Mouse (Mus musculus) CD4-positive, CD25-positive, alpha-beta regulatory T cell (primary cell): Measurements from ENCODE around the gene Fcgbp. TPM values are rescaled to one million over a fixed set of nuclear protein-coding genes. Genes with fewer than 3 reads are reported as not detected.

Experiments
- polyA plus RNA-seq: library from polyadenylated mRNA; unstranded; fragments of 100-300 nt; shearing (Covaris generic); gene quantifications from one replicate; pipeline ENCODE4 v1.2.1, GENCODE M21; 2017

Fcgbp gene
- 0.04 TPM for polyA plus RNA-seq

DNA sequence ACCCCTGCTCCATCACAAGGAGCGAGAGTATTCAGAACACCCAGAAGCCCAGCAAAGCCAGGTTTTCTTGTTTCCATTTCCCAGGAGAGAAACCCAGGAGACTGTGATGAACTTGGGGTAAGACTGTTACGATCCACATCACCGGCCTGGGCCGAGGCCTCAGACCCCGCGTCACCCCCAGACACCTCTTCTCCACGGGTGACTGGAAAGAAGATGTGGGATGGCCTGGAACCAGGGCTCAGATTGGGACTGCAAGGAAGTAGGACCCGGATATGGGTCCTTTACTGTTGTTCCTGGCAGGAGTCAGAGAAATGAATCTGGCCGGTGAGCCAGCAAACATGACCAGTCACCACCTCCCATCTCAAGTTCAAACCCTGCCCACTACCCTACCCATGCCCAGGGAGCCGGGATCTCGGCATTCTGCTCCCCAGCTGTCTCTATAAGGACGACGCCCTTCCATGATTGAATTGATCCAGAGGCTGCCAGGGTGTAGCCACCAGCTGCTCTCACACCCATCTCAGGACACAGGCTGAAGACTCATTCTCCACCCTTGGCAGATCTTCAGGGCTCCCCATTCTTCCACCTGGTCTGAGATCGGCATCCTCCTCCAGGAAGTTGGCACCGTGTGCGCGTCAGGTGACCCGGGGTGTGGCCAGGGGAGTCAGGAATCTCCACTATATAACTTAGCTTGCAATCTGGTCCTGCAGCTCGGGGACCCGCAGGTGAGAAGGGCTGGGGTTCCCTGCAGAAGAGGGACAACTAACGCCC is at the start of gene Fcgbp:
Fcgbp (plus strand) TSS at position 706 of the 768 bp plus-strand sequence.

DNA sequence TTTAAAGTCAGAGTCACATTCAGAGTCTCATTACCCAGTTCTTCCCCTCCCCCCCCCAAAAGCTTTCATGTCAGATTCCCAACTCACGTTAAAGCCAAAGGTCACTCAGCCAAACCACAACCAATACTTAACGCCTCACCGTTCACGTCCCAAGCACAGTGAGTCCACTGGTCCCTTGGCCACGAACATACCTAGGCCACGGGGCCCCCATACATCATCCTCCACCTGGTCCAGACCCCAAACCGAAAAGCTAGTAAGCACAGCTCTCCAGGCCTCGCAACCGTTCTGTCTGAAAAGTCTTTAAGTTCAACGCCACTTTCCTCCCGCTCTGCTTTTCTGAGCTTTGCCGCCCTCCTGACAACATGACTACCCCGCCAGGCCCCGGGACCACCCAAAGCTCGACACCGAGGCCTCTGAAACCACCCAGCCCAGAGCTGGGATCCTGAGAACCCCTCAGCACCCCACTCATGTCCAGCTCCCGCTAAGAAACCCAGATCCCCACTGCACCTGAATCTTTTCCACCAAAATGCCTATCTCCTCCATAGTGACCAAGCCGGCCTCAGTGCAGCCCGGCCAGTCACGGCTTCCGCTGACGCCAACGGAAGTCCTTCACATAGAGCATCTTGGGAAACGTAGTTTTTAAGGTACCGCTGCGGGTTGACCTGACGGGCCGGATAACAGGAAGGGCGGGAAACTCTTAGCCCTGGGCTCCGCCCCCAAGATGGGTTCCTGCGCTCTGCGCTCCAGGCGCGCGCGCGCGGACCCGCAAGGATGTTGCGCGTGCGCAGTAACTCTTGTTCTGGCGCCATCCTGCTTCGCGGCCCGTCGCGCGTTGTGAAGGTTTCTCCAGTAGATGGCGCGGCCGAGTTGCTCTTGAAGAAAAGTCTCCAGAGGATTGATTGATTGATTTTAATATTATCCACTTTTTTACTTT is 21.3 kb upstream of the Fcgbp start, which contains the start of gene Psmc4:
Psmc4 (minus strand) TSS at position 626 of the 934 bp plus-strand sequence.

DNA sequence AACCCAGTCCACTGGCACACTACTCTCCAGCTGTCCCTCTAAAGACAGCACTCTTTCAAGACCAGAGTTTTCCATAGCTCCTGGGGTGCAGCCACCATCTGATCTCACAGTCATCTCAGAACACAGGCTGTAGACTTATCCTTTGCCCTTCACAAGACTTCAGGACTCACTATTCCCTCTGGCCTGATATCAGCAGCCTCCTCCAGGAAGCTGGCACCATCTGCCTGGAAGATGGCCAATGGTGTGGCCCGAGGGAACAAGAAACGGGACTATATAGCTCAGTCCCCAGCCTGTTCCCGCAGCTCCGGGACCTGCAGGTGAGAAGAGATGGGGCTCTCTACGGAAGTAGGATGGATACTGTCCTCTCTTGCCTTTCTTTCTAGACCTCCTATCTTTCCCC is 58.1 kb downstream of the Fcgbp start, which contains the start of gene 9530053A07Rik:
9530053A07Rik (plus strand) TSS at position 301 of the 400 bp plus-strand sequence.

DNA sequence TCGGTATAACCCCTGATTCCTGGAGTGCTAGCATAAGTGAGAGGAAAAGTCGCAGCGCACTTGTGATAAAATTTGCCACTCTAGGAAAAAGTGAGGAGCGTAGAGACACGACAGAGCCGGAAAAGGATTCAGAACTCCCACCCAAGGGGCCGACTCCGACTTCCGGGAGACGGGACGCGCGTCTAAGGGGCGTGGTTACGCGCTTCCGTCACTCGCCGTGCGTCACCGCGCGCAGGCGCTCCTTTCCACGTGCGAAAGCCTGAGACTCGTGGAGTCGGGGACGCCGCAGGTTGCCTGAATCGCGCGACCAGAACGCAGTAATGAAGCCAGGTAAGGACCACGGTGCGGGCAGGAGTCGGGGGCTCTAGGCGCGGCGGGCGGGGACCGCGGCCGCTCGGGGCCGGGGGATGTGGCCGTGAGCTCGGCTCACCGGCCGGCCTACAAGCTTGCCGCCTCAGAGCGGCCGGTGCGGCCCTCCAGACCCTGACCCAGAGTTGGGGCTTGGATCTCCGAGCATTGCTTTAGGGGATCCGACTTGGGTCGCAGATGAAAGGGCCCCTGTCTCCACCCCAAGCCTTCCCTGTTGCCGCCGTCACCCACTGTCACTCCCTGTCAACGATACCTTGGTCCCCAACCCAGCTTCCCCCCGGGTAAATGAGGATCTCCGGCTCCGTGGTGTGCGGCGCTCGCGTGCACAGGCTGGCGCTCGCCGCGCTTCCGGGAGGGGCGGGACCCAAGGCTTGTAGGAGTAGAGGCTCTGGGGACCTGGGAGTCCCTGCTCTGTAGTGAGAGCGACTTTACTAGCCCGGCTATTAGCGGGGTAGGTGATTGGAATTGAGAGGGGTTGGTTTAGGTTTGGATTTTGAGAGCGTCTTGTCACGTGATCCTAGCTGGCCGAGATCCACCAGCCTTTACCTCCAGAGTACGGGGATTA is 98.7 kb downstream of the Fcgbp start, which contains the start of gene Fbl:
Fbl (plus strand) TSS at position 222 of the 934 bp plus-strand sequence.

Other genes with a start within 250 kb of the Fcgbp start
- 9.7 TPM for gene Zfp59, start 232.6 kb upstream of the Fcgbp start, polyA plus RNA-seq
- gene Zfp607a, start 213.7 kb upstream of the Fcgbp start, polyA plus RNA-seq, result 10.6 TPM
- 9.2 TPM for gene Zfp974, start 141.8 kb upstream of the Fcgbp start, polyA plus RNA-seq
- 11.0 TPM for gene Zfp780b, start 92.1 kb upstream of the Fcgbp start, polyA plus RNA-seq
- gene Zfp850, start 57.1 kb upstream of the Fcgbp start, polyA plus RNA-seq, result 5.6 TPM
- gene Psmc4, start 21.1 kb upstream of the Fcgbp start, polyA plus RNA-seq, result 208 TPM
- not detected for gene 9530053A07Rik, start 58.2 kb downstream of the Fcgbp start, polyA plus RNA-seq
- 174 TPM for gene Fbl, start 98.5 kb downstream of the Fcgbp start, polyA plus RNA-seq
- gene Dyrk1b, start 108.2 kb downstream of the Fcgbp start, polyA plus RNA-seq, result 14.0 TPM
- gene Eid2, start 196.6 kb downstream of the Fcgbp start, polyA plus RNA-seq, result 15.0 TPM
- gene Eid2b, start 206.5 kb downstream of the Fcgbp start, polyA plus RNA-seq, result 6.3 TPM
- not detected for gene Selenov, start 219.9 kb downstream of the Fcgbp start, polyA plus RNA-seq
- not detected for gene Dll3, start 231.0 kb downstream of the Fcgbp start, polyA plus RNA-seq
- gene Timm50, start 240.8 kb downstream of the Fcgbp start, polyA plus RNA-seq, result 82.7 TPM